Mouse (Mus musculus) erythroblast, adult 5-6 weeks (primary cell): ENCODE measurements around the gene Klc1. TPM values are rescaled to one million over a fixed set of nuclear protein-coding genes. Genes with fewer than 3 reads are reported as not detected.

Experiments
- ATAC-seq: replicated peaks from 2 replicates; pipeline ENCODE4 v1.8.0; 2016; ENCODE audit warnings: moderate number of reproducible peaks, mild to moderate bottlenecking, moderate TSS enrichment, inconsistent platforms; ENCODE audit not compliant: poor library complexity, low FRiP score, severe bottlenecking
- total RNA-seq, 2 experiments: library from RNA; stranded (forward) in 1 of 2; stranded (reverse) in 1 of 2; fragments of 150-400 nt in 1 of 2; fragments of 200-764, 138-1000 nt in 1 of 2; gene quantifications; 2 replicates each; pipeline versions ENCODE4 v1.2.3 to v1.2.4; 2015 to 2017; ENCODE audit warnings: low replicate concordance in 2 of 2

Gene Klc1
- total RNA-seq, 2 experiments from 2014 or later = 12.9 to 13.1 TPM

GRCm38 (mm10) chr12:111808775-111809174 is 50.1 kb downstream of the Klc1 start:
- ATAC-seq = no peak

GRCm38 (mm10) chr12:111809762-111810161 is 51.1 kb downstream of the Klc1 start:
- ATAC-seq = peak; percentile 30; the same call in 1 of the 2 replicates

- no peak for ATAC-seq
These were observed 53.4 kb downstream of the Klc1 start for GRCm38 (mm10) chr12:111812075-111812474.

- no peak for ATAC-seq
These were observed 54.0 kb downstream of the Klc1 start for GRCm38 (mm10) chr12:111812611-111813010.

- ATAC-seq = peak; percentile 24
These were observed 54.6 kb downstream of the Klc1 start for GRCm38 (mm10) chr12:111813111-111813765.

- ATAC-seq = peak; percentile 84
These were observed 55.3 kb downstream of the Klc1 start, which contains the start of the genes Xrcc3 and Zfyve21 for GRCm38 (mm10) chr12:111813766-111814617. Gene Xrcc3, minus strand, starts transcription at chr12:111813873. Gene Zfyve21, plus strand, starts transcription at chr12:111814170.

- no peak for ATAC-seq
These were observed 56.4 kb downstream of the Klc1 start for GRCm38 (mm10) chr12:111814769-111815762.

GRCm38 (mm10) chr12:111816528-111816927 is 57.9 kb downstream of the Klc1 start:
- ATAC-seq = no peak

GRCm38 (mm10) chr12:111816967-111817366 is 58.3 kb downstream of the Klc1 start:
- no peak for ATAC-seq

- ATAC-seq = no peak
These were observed 59.3 kb downstream of the Klc1 start for GRCm38 (mm10) chr12:111817991-111818390.

- no peak for ATAC-seq
These were observed 61.3 kb downstream of the Klc1 start for GRCm38 (mm10) chr12:111819936-111820335.

GRCm38 (mm10) chr12:111820708-111821107 is 62.1 kb downstream of the Klc1 start:
- no peak for ATAC-seq

- no peak for ATAC-seq
These were observed 63.3 kb downstream of the Klc1 start for GRCm38 (mm10) chr12:111821931-111822330.

- no peak for ATAC-seq
These were observed 68.9 kb downstream of the Klc1 start for GRCm38 (mm10) chr12:111827556-111827955.

- ATAC-seq = no peak
These were observed 70.8 kb downstream of the Klc1 start for GRCm38 (mm10) chr12:111829447-111829846.

- ATAC-seq = no peak
These were observed 71.3 kb downstream of the Klc1 start for GRCm38 (mm10) chr12:111829954-111830353.

GRCm38 (mm10) chr12:111830375-111830774 is 71.7 kb downstream of the Klc1 start:
- ATAC-seq = no peak

GRCm38 (mm10) chr12:111832643-111833042 is 74.0 kb downstream of the Klc1 start:
- ATAC-seq = 0 out of 2 replicates have a peak, but pooled peaks have one; percentile 33

GRCm38 (mm10) chr12:111833457-111833856 is 74.8 kb downstream of the Klc1 start:
- ATAC-seq = peak; percentile 84
